Mouse (Mus musculus) frontal cortex, adult (tissue): ENCODE measurements at regions not wholly inside any gene's neighbourhood (a gene's known extent, or its start where the extent isn't known, plus 50 kb on each side); places are given as distances from the start of the nearest gene placed in this dataset.

Experiments
- ATAC-seq: cut with Nextera tagmentation; 2 replicates; pipeline ENCODE4 v1.9.2; 2017; ENCODE audit warnings: mild to moderate bottlenecking, moderate library complexity, mixed read lengths; ENCODE audit not compliant: low TSS enrichment

DNA sequence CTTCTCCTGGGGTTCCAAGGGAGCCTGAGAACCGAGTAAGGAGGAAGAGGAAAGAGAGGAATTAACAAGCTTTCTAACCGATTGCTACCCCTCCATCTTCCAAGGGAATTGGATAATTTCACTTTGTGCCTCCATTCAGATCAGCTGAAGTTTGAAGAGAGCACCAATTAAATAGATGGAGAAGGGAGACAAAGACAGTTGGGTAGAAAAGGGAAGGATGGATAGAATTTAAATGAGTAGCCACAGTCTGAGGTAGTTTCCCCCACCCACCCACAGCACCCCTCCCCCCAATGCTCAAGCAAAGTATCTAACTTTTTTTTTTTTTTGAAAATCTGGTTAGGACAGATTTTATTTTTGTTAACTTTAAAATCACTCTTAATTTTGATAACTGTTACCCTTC, 87.2 kb upstream of the Slc7a11 start:
- ATAC-seq, result no peak

DNA sequence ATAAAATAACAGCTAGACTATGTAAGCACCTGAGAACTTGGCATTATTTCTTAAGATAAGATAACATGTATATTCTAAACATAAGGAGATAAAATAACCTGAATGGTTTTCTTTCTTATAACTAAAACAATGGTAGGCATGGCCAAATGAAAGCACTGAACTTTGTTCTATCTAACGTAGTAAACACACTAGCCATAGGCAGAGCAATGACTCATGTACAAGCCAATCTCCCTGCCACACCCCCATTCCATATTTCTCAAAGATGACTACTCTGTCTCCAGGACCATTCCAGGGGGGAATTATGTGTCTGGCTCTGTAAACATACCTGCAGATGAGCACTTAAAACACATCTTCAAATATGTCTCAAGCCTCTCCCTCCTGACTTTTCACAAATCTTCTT, 80.6 kb upstream of the Slc7a11 start:
- ATAC-seq, result no peak

DNA sequence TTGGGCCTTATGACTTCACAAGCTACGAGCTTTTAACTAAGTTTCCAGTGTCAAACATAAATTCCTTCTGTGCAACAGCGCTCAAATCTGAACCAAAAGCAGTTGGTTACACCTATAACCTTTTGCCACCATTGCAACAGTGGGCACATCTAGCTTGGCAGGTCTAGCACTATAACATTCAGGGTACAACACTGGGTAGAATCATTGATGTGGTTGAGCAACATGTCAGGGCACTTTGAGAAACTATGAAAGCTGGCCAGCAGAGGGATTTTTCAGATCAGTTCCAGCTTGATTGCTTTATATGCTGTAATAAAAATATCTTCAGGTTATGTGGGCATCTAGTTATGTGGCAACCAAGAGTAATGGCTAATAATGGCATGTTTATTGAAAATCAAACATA, 63.8 kb upstream of the Slc7a11 start:
- no peak for ATAC-seq
